In genomic region chr6:107529911-107530431, GRCm38 (mm10) we compare ENCODE assay signal across 8 mouse cellular contexts. TPM values are rescaled to one million over a fixed set of nuclear protein-coding genes. Genes with fewer than 3 reads are reported as not detected.
DNase-seq lines count a peak whose midpoint lies in the region; ATAC-seq and TF ChIP-seq lines count a peak whose summit lies in the region.

No protein-coding gene starts in this region.

- peak overlapping the region; percentile 80 for H3K4me2 ChIP-seq in heart, embryonic 15.5 days
- H3K4me2 ChIP-seq in midbrain, embryonic 12.5 days (replicated peaks): peak overlapping the region; percentile 70
- peak overlapping the region; percentile 84 for H3K4me2 ChIP-seq in stomach, postnatal 0 days (replicated peaks; ENCODE audit: low read depth)

- DNase-seq in 3134 (ENCODE audit: extremely low read depth, insufficient read length, low spot score): peak; percentile 12
- DNase-seq in WW6 (ENCODE audit: low read depth, low spot score): peak; percentile 22
- DNase-seq in embryo, embryonic 11 days: peak; percentile 61
- peak; percentile 48 to 65 for DNase-seq in layer of hippocampus, postnatal 14 days (ENCODE audit: low spot score in 2 of 2)
- DNase-seq in stomach, postnatal 0 days (ENCODE audit: low spot score): peak; percentile 33
- no peak for DNase-seq in adipocyte (ENCODE audit: low spot score)

- no peak for TF ChIP-seq EP300 in stomach, postnatal 0 days (optimal IDR thresholded peaks at IDR 0.05)

- H3K27ac ChIP-seq in heart, embryonic 15.5 days: no peak overlapping the region
- peak overlapping the region; percentile 91 for H3K27ac ChIP-seq in midbrain, embryonic 12.5 days (replicated peaks)
- no peak overlapping the region for H3K27ac ChIP-seq in stomach, postnatal 0 days (replicated peaks)

- no peaks in the 10 kb centered on the region for H3K9me3 ChIP-seq in heart, embryonic 15.5 days (replicated peaks)
- H3K9me3 ChIP-seq in midbrain, embryonic 12.5 days: no peaks in the 10 kb centered on the region
- H3K9me3 ChIP-seq in stomach, postnatal 0 days (ENCODE audit: control insufficient read depth, low read length): no peaks in the 10 kb centered on the region

- H3K27me3 ChIP-seq in heart, embryonic 15.5 days: peaks cover 42% of the 10 kb centered on the region
- no peaks in the 10 kb centered on the region for H3K27me3 ChIP-seq in midbrain, embryonic 12.5 days
- no peaks in the 10 kb centered on the region for H3K27me3 ChIP-seq in stomach, postnatal 0 days (ENCODE audit: control insufficient read depth, insufficient read depth, low read length)

- peak overlapping the region; percentile 53 for H3K4me3 ChIP-seq in heart, embryonic 15.5 days
- peak overlapping the region; percentile 89 for H3K4me3 ChIP-seq in midbrain, embryonic 12.5 days
- H3K4me3 ChIP-seq in stomach, postnatal 0 days (ENCODE audit: low read depth, low read length): peak overlapping the region; percentile 52

- under 1% methylated on average over 34 of the region's 34 CpGs for WGBS in heart, embryonic 15.5 days
- WGBS in midbrain, embryonic 12.5 days: under 1% methylated on average over 34 of the region's 34 CpGs
- WGBS in stomach, postnatal 0 days: under 1% methylated on average over 32 of the region's 34 CpGs

- peaks cover 13% of the 10 kb centered on the region for H3K4me1 ChIP-seq in heart, embryonic 15.5 days (replicated peaks)
- peaks cover 34% of the 10 kb centered on the region for H3K4me1 ChIP-seq in midbrain, embryonic 12.5 days
- no peaks in the 10 kb centered on the region for H3K4me1 ChIP-seq in stomach, postnatal 0 days (replicated peaks; ENCODE audit: control insufficient read depth, insufficient read depth)

- H3K36me3 ChIP-seq in heart, embryonic 15.5 days: no peaks in the 10 kb centered on the region
- no peaks in the 10 kb centered on the region for H3K36me3 ChIP-seq in midbrain, embryonic 12.5 days
- H3K36me3 ChIP-seq in stomach, postnatal 0 days (ENCODE audit: control insufficient read depth, insufficient read depth, low read length): no peaks in the 10 kb centered on the region

- 0 out of 2 replicates have a peak overlapping the region, but pooled peaks have one; percentile 23 for H3K9ac ChIP-seq in heart, embryonic 15.5 days
- H3K9ac ChIP-seq in midbrain, embryonic 12.5 days (replicated peaks): peak overlapping the region; percentile 93
- H3K9ac ChIP-seq in stomach, postnatal 0 days (ENCODE audit: low read length): peak overlapping the region; percentile 43; the same call in 1 of the 2 replicates

- peak; percentile 54 for ATAC-seq in heart, embryonic 15.5 days (replicated peaks; ENCODE audit: insufficient number of reproducible peaks, insufficient read depth, low FRiP score, low read depth)
- ATAC-seq in midbrain, embryonic 12.5 days (ENCODE audit: low FRiP score, low read depth): peak; percentile 69
- ATAC-seq in stomach, postnatal 0 days (ENCODE audit: low FRiP score, low TSS enrichment): 0 out of 2 replicates have a peak, but pooled peaks have one; percentile 38

- no peak for TF ChIP-seq CTCF in stomach, postnatal 0 days (IDR thresholded peaks at IDR 0.05; ENCODE audit: low read depth)

RNA-seq across cellular contexts. Expression of gene Lrrn1, which starts 0.4 kb away (rescaled TPM):
- polyA plus RNA-seq in heart, embryonic 15.5 days (2015; fragmentation: Nextera tagmentation; extraction: Ambion mirVana): 1.2 and 2.6 TPM in 2 replicates
- total RNA-seq in layer of hippocampus, postnatal 14 days (2021): 10 to 100 TPM; 75.1 to 75.9 TPM
- polyA plus RNA-seq in midbrain, embryonic 12.5 days (2016; fragmentation: Nextera tagmentation; extraction: Ambion mirVana): 94.2 and 97.5 TPM in 2 replicates
- 1.4 and 2.0 TPM in 2 replicates for polyA plus RNA-seq in stomach, postnatal 0 days (2015; fragmentation: Nextera tagmentation; extraction: Ambion mirVana)

Comparison
In these comparisons a context has a peak if more than half of its experiments do, and no peak if none do; other contexts are left out.
1. H3K9ac ChIP-seq: peak in every context shown above with its lines; median percentile 93 in midbrain, embryonic 12.5 days; 43 in stomach, postnatal 0 days; 23 in heart, embryonic 15.5 days.
2. RNA of gene Lrrn1, which starts 0.4 kb away (polyA plus RNA-seq): 94.2 to 97.5 TPM in midbrain, embryonic 12.5 days; 1.4 to 2.0 TPM in stomach, postnatal 0 days and 1.2 to 2.6 TPM in heart, embryonic 15.5 days; every median in the first group is over 10 times any median in the second.
3. Peak in every context shown above with its lines, with median percentiles within 50 percentile points of each other: ATAC-seq, H3K4me2 ChIP-seq and H3K4me3 ChIP-seq.